Mouse (Mus musculus) G1E (cell line): ENCODE data around the gene Ncor2. TPM values are rescaled to one million over a fixed set of nuclear protein-coding genes. Genes with fewer than 3 reads are reported as not detected.

Source experiments
- ATAC-seq: 2 replicates; pipeline ENCODE4 v1.8.0; 2016; ENCODE audit warnings: mild to moderate bottlenecking; ENCODE audit not compliant: insufficient number of reproducible peaks, poor library complexity, low FRiP score, severe bottlenecking; ENCODE audit errors: extremely low read depth
- DNase-seq: peaks from one replicate; pipeline ENCODE4 v3.0.0; 2012; ENCODE audit warnings: low spot score
- H3K27me3 ChIP-seq: 2 replicates; pipeline ENCODE4 v1.6.1; 2012; ENCODE audit warnings: mild to moderate bottlenecking, low read length, inconsistent platforms; ENCODE audit not compliant: insufficient read depth
- H3K36me3 ChIP-seq: replicated peaks from 2 replicates; pipeline ENCODE3; 2012; ENCODE audit warnings: mild to moderate bottlenecking, inconsistent platforms
- H3K4me1 ChIP-seq: 2 replicates; pipeline ENCODE4 v1.6.1; 2012; ENCODE audit warnings: low read depth, low read length, inconsistent platforms, mixed read lengths; ENCODE audit not compliant: insufficient read depth
- H3K4me3 ChIP-seq: 2 replicates; pipeline ENCODE4 v1.5.1; 2012; ENCODE audit warnings: low read depth, mild to moderate bottlenecking, inconsistent platforms, low read length, moderate library complexity, mixed read lengths
- H3K9me3 ChIP-seq: replicated peaks from 2 replicates; pipeline ENCODE4 v1.6.1; 2012; ENCODE audit warnings: inconsistent platforms
- CTCF ChIP-seq: IDR thresholded peaks from 2 replicates; pipeline ENCODE4 v1.5.1; 2012; ENCODE audit warnings: low read depth, low read length, inconsistent platforms, mixed read lengths
- GATA1 ChIP-seq: IDR thresholded peaks from 2 replicates; pipeline ENCODE4 v1.6.1; 2012; ENCODE audit warnings: borderline replicate concordance, low read length, inconsistent platforms, mixed read lengths
- GATA2 ChIP-seq: IDR thresholded peaks from 2 replicates; pipeline ENCODE4 v1.6.1; 2012; ENCODE audit warnings: low read depth, low read length, inconsistent platforms, borderline replicate concordance
- POLR2AphosphoS5 ChIP-seq: IDR thresholded peaks from 2 replicates; pipeline ENCODE4 v1.6.1; 2012; ENCODE audit warnings: low read depth, low read length, inconsistent platforms; ENCODE audit not compliant: insufficient replicate concordance
- TAL1 ChIP-seq: conservative IDR thresholded peaks from 2 replicates; pipeline ENCODE4 v1.6.1; 2012; ENCODE audit warnings: low read depth, low read length, inconsistent platforms, mixed read lengths
- polyA plus RNA-seq: library from polyadenylated mRNA; stranded (reverse); fragments of >175 nt; gene quantifications from 2 replicates; pipeline ENCODE4 v1.2.3, GENCODE M21; 2012
- total RNA-seq, 2 experiments: library from RNA; stranded (forward) in 1 of 2; stranded (reverse) in 1 of 2; fragments of 200-1000 nt in 1 of 2; fragments of >200 nt in 1 of 2; fragmentation: Nextera tagmentation in 1 of 2; gene quantifications; 2 replicates each; pipeline ENCODE4 v1.2.3; 2014 to 2017

Ncor2 gene
- total and polyA plus RNA-seq, 3 experiments, result 0.09 TPM; not detected in 2

- no peak for ATAC-seq
- Histone ChIP-seq H3K27me3 (no peaks in the 10 kb centered on the region), H3K9me3 (peaks cover 87% of the 10 kb centered on the region), H3K36me3 (no peaks in the 10 kb centered on the region), H3K4me3 (no peak overlapping the region), H3K4me1 (no peaks in the 10 kb centered on the region)
- DNase-seq, result no peak
- TF ChIP-seq GATA1 (no peak), CTCF (no peak), POLR2AphosphoS5 (no peak), GATA2 (no peak), TAL1 (no peak)
Measured at GRCm38 (mm10) chr5:125163441-125164050, 15.5 kb downstream of the Ncor2 start.

- Histone ChIP-seq H3K27me3 (no peaks in the 10 kb centered on the region), H3K9me3 (peaks cover 87% of the 10 kb centered on the region), H3K4me1 (no peaks in the 10 kb centered on the region), H3K36me3 (no peaks in the 10 kb centered on the region), H3K4me3 (no peak overlapping the region)
- TF ChIP-seq POLR2AphosphoS5, result no peak
- TF ChIP-seq TAL1, result no peak
- TF ChIP-seq GATA1, result no peak
- DNase-seq, result no peak
- no peak for ATAC-seq
Measured at GRCm38 (mm10) chr5:125162461-125162860, 16.6 kb downstream of the Ncor2 start.

DNA sequence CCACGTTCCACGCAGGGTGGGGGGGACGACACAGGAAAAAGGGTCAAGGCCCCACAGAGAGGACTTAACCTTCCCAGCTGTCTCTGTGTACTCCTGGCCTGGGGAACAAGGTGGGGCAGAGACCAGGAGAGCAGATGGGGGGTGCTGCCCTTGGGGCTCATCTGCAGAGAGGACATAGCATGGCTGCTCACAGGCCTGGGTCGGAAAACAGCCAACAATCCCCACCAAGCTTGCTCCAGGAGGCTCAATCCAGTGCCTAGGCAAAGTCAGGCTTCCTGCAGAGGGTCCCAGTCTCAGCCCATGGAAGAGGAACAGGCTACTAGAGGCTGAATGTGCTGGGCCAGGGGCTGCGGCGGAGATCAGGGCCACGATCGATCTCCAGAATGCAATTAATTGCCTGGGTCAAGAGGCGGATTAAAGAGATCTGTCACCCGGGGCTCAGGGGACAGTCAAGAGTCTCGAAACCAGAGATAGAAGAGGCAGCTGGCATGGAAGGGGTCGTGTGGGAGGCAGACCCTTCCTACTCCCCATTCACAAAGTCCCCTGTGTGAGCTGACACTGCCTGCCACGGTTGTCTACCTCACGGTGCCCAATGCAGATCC is 19.1 kb downstream of the Ncor2 start:
- no peaks in the 10 kb centered on the region for H3K4me1 ChIP-seq
- H3K4me3 ChIP-seq, result no peak overlapping the region; the same call in 1 of the 2 replicates
- no peak for DNase-seq
- peaks cover 87% of the 10 kb centered on the region for H3K9me3 ChIP-seq
- no peaks in the 10 kb centered on the region for H3K36me3 ChIP-seq
- H3K27me3 ChIP-seq, result no peaks in the 10 kb centered on the region
- TF ChIP-seq CTCF (no peak), POLR2AphosphoS5 (no peak), TAL1 (no peak), GATA1 (no peak), GATA2 (no peak)
- ATAC-seq, result no peak

GRCm38 (mm10) chr5:125159293-125159692 is 19.7 kb downstream of the Ncor2 start:
- H3K4me3 ChIP-seq, result no peak overlapping the region
- peaks cover 87% of the 10 kb centered on the region for H3K9me3 ChIP-seq
- ATAC-seq, result no peak
- H3K27me3 ChIP-seq, result no peaks in the 10 kb centered on the region
- no peaks in the 10 kb centered on the region for H3K4me1 ChIP-seq
- no peaks in the 10 kb centered on the region for H3K36me3 ChIP-seq
- TF ChIP-seq GATA1 (no peak), CTCF (no peak), GATA2 (no peak), TAL1 (no peak)
- DNase-seq, result no peak

DNA sequence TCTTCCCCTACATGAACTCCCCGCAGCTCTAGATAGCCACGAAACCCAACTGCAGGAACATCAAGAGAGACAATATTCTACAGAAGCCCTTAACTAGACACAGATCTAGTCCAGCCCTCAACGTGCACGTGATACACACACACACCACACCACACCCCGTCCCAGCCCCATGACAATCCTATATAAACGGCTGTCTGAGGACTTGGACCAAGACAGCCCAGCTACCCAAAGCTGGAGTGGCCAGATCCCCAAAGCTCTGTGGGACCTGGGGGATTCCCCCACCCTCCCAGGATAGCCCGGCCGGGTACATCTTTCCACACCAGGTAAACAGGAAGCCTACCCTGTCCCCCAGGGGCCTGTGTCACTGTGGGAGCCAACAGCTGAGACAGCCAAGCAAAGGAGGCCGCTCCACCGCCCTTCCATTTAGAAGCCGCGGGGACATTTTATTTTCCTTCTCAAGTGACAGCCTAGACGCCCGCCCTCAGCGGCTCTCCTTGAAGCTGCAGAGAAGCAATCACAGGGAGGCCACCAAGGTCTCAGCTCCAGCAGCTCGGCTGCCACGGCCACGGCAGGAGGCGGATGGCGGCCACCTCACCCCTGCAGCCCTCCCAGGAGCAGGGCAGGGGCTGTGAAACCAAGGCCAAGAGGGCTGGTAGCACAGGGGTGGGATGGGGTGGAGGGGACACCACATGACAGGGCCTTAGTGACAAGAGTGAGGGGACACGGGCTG is 20.6 kb downstream of the Ncor2 start:
- DNase-seq (no peak), ATAC-seq (no peak)
- H3K9me3 ChIP-seq, result peaks cover 87% of the 10 kb centered on the region
- TF ChIP-seq GATA1 (no peak), CTCF (no peak), GATA2 (no peak), POLR2AphosphoS5 (no peak), TAL1 (no peak)
- no peaks in the 10 kb centered on the region for H3K27me3 ChIP-seq
- H3K4me3 ChIP-seq, result no peak overlapping the region; the same call in 1 of the 2 replicates
- H3K4me1 ChIP-seq, result no peaks in the 10 kb centered on the region
- no peaks in the 10 kb centered on the region for H3K36me3 ChIP-seq

GRCm38 (mm10) chr5:125157375-125158033 is 21.5 kb downstream of the Ncor2 start:
- H3K9me3 ChIP-seq, result peaks cover 93% of the 10 kb centered on the region
- TF ChIP-seq CTCF (no peak), TAL1 (no peak), GATA2 (no peak), GATA1 (no peak), POLR2AphosphoS5 (no peak)
- DNase-seq, result no peak
- H3K27me3 ChIP-seq, result no peaks in the 10 kb centered on the region
- no peaks in the 10 kb centered on the region for H3K36me3 ChIP-seq
- no peaks in the 10 kb centered on the region for H3K4me1 ChIP-seq
- no peak overlapping the region; the same call in 1 of the 2 replicates for H3K4me3 ChIP-seq
- ATAC-seq, result no peak
